Mouse (Mus musculus) gastrocnemius, postnatal 10 days (tissue): Measurements from ENCODE around the gene Ucp3. TPM values are rescaled to one million over a fixed set of nuclear protein-coding genes. Genes with fewer than 3 reads are reported as not detected.

Experiments used
- DNase-seq: peaks from one replicate; pipeline ENCODE4 v3.0.0; 2021; ENCODE audit warnings: mixed read lengths
- total RNA-seq, 2 experiments: library from RNA; stranded (reverse); gene quantifications; 2 replicates each; pipeline ENCODE4 v1.2.3; 2021

Gene Ucp3
- total RNA-seq, 2 experiments from 2014 or later = 77.1 to 79.5 TPM

- DNase-seq = peak; percentile 42
Observed at GRCm38 (mm10) chr7:100500276-100500977, 27.6 kb downstream of the Ucp3 start.

GRCm38 (mm10) chr7:100501027-100501843 lies 28.4 kb downstream of the Ucp3 start:
- no peak for DNase-seq

GRCm38 (mm10) chr7:100501844-100502373 lies 29.1 kb downstream of the Ucp3 start:
- DNase-seq = no peak

- DNase-seq = no peak
Observed at GRCm38 (mm10) chr7:100502374-100502922, 29.7 kb downstream of the Ucp3 start.

- no peak for DNase-seq
Observed at GRCm38 (mm10) chr7:100503076-100503475, 30.3 kb downstream of the Ucp3 start.

GRCm38 (mm10) chr7:100504740-100505487 lies 32.1 kb downstream of the Ucp3 start:
- DNase-seq = no peak

- no peak for DNase-seq
Observed at GRCm38 (mm10) chr7:100506494-100506893, 33.7 kb downstream of the Ucp3 start.

- no peak for DNase-seq
Observed at GRCm38 (mm10) chr7:100508670-100509069, 35.9 kb downstream of the Ucp3 start.

- DNase-seq = no peak
Observed at GRCm38 (mm10) chr7:100511602-100512001, 38.8 kb downstream of the Ucp3 start.

- no peak for DNase-seq
Observed at GRCm38 (mm10) chr7:100514573-100514972, 41.8 kb downstream of the Ucp3 start, which contains the start of gene Dnajb13. Dnajb13 (minus strand) TSS chr7:100514960.

- no peak for DNase-seq
Observed at GRCm38 (mm10) chr7:100520204-100520603, 47.4 kb downstream of the Ucp3 start.

GRCm38 (mm10) chr7:100520663-100521285 lies 48.0 kb downstream of the Ucp3 start:
- peak; percentile 91 for DNase-seq

- no peak for DNase-seq
Observed at GRCm38 (mm10) chr7:100522222-100522621, 49.4 kb downstream of the Ucp3 start.

- no peak for DNase-seq
Observed at GRCm38 (mm10) chr7:100524669-100525068, 51.9 kb downstream of the Ucp3 start.

- no peak for DNase-seq
Observed at GRCm38 (mm10) chr7:100530766-100531165, 58.0 kb downstream of the Ucp3 start.

- DNase-seq = no peak
Observed at GRCm38 (mm10) chr7:100533503-100533902, 60.7 kb downstream of the Ucp3 start.

- DNase-seq = no peak
Observed at GRCm38 (mm10) chr7:100534216-100534615, 61.4 kb downstream of the Ucp3 start.

- no peak for DNase-seq
Observed at GRCm38 (mm10) chr7:100535831-100536230, 63.0 kb downstream of the Ucp3 start.
